In genomic region chr17:47695337-47695710, GRCm38 (mm10) we compare ENCODE assay signal across 8 mouse cellular contexts. TPM values are rescaled to one million over a fixed set of nuclear protein-coding genes. Genes with fewer than 3 reads are reported as not detected.
DNase-seq lines count a peak whose midpoint lies in the region; ATAC-seq and TF ChIP-seq lines count a peak whose summit lies in the region.

No protein-coding gene starts in this region.

- no peak overlapping the region for H3K27ac ChIP-seq in thymus, adult 2 months (ENCODE audit: control insufficient read depth, insufficient read depth, low read length)
- H3K27ac ChIP-seq in liver, embryonic 11.5 days (ENCODE audit: low read depth, low read length), result peak overlapping the region; percentile 26; the same call in 1 of the 2 replicates

- H3K4me1 ChIP-seq in thymus, adult 2 months (replicated peaks; ENCODE audit: control insufficient read depth, insufficient read depth, low read length), result peaks cover 7% of the 10 kb centered on the region
- H3K4me1 ChIP-seq in liver, embryonic 11.5 days (replicated peaks; ENCODE audit: control insufficient read depth, insufficient read depth, low read length), result peaks cover 12% of the 10 kb centered on the region

- no peaks in the 10 kb centered on the region for H3K9me3 ChIP-seq in liver, embryonic 11.5 days (ENCODE audit: control insufficient read depth, low read length)

- H3K9ac ChIP-seq in liver, embryonic 11.5 days (ENCODE audit: low read depth, low read length), result peak overlapping the region; percentile 75

- no peak for TF ChIP-seq POLR2A in thymus, adult 2 months (IDR thresholded peaks at IDR 0.05; ENCODE audit: control insufficient read depth, extremely low read depth, insufficient read depth, low read length, poor library complexity)

- WGBS in thymus, adult 2 months, result under 1% methylated on average over 23 of the region's 23 CpGs
- under 1% methylated on average over 16 of the region's 23 CpGs for WGBS in liver, embryonic 11.5 days

- peak; percentile 22 for ATAC-seq in frontal cortex, adult (ENCODE audit: low TSS enrichment)
- ATAC-seq in liver, embryonic 11.5 days (replicated peaks; ENCODE audit: low FRiP score), result no peak

- peak overlapping the region; percentile 57 for H3K4me3 ChIP-seq in thymus, adult 2 months (ENCODE audit: control insufficient read depth, insufficient read depth, low read length)
- H3K4me3 ChIP-seq in liver, embryonic 11.5 days (ENCODE audit: low read depth, low read length), result peak overlapping the region; percentile 77

- H3K36me3 ChIP-seq in thymus, adult 2 months (ENCODE audit: control insufficient read depth, insufficient read depth, low read length), result no peaks in the 10 kb centered on the region
- H3K36me3 ChIP-seq in liver, embryonic 11.5 days (ENCODE audit: control insufficient read depth, insufficient read depth, low read length), result no peaks in the 10 kb centered on the region

- DNase-seq in frontal cortex, postnatal 36 days (ENCODE audit: low spot score in 2 of 2), result no peak
- DNase-seq in thymus, adult 2 months, result no peak
- DNase-seq in thymus, adult 18-20 months, result no peak
- no peak for DNase-seq in liver, embryonic 11.5 days (ENCODE audit: low spot score)
- no peak for DNase-seq in right cerebral cortex, postnatal 14 days
- no peak for DNase-seq in cerebellum, adult 9-10 months
- DNase-seq in testis, postnatal 14 days (ENCODE audit: low spot score), result no peak

- H3K4me2 ChIP-seq in liver, embryonic 11.5 days, result peak overlapping the region; percentile 96

- peaks cover 3% of the 10 kb centered on the region; the same call in 1 of the 2 replicates for H3K27me3 ChIP-seq in thymus, adult 2 months (ENCODE audit: control insufficient read depth, insufficient read depth, low read length)
- H3K27me3 ChIP-seq in liver, embryonic 11.5 days (replicated peaks; ENCODE audit: control insufficient read depth, insufficient read depth, low read length), result peaks cover 20% of the 10 kb centered on the region

- no peak for TF ChIP-seq CTCF in thymus, adult 2 months (IDR thresholded peaks at IDR 0.05; ENCODE audit: borderline replicate concordance, control insufficient read depth, extremely low read depth, insufficient read depth, low read length, poor library complexity)

RNA-seq across cellular contexts. Expression of gene Prickle4, which starts 0.8 kb away (rescaled TPM):
- 4.0 and 5.5 TPM in 2 replicates for polyA plus RNA-seq in thymus, adult 2 months (2012; rRNA removed)
- polyA plus RNA-seq in liver, embryonic 11.5 days (2014; fragmentation: Nextera tagmentation; extraction: Ambion mirVana), result 0.44 and 1.7 TPM in 2 replicates

RNA-seq across cellular contexts. Expression of gene Gm21981, which starts 1.1 kb away (rescaled TPM):
- 1.0 and 1.4 TPM in 2 replicates for polyA plus RNA-seq in thymus, adult 2 months (2012; rRNA removed)
- polyA plus RNA-seq in liver, embryonic 11.5 days (2014; fragmentation: Nextera tagmentation; extraction: Ambion mirVana), result 0.22 and 0.49 TPM in 2 replicates

RNA-seq across cellular contexts. Expression of gene Frs3, which starts 6.5 kb away (rescaled TPM):
- polyA plus RNA-seq in thymus, adult 2 months (2012; rRNA removed), result 7.0 and 7.1 TPM in 2 replicates
- 2.3 and 3.5 TPM in 2 replicates for polyA plus RNA-seq in liver, embryonic 11.5 days (2014; fragmentation: Nextera tagmentation; extraction: Ambion mirVana)

RNA-seq across cellular contexts. Expression of gene Tomm6, which starts 7.1 kb away (rescaled TPM):
- 90.5 and 107 TPM in 2 replicates for polyA plus RNA-seq in thymus, adult 2 months (2012; rRNA removed)
- 442 and 486 TPM in 2 replicates for polyA plus RNA-seq in liver, embryonic 11.5 days (2014; fragmentation: Nextera tagmentation; extraction: Ambion mirVana)

RNA-seq across cellular contexts. Expression of gene Pgc, which starts 31.3 kb away (rescaled TPM):
- polyA plus RNA-seq in thymus, adult 2 months (2012; rRNA removed), result 4.4 and 6.0 TPM in 2 replicates
- not detected in 2 replicates for polyA plus RNA-seq in liver, embryonic 11.5 days (2014; fragmentation: Nextera tagmentation; extraction: Ambion mirVana)
